Mouse (Mus musculus): ENCODE results near the gene Abcb1a.

GRCm38 (mm10) chr5:8664678-8665077 lies 4.8 kb downstream of the Abcb1a start:
- TF ChIP-seq CTCF (IDR thresholded peaks at IDR 0.05; ENCODE audit: borderline replicate concordance, insufficient read depth, low read depth, low read length) (no peak), POLR2A (IDR thresholded peaks at IDR 0.05; ENCODE audit: borderline replicate concordance, insufficient read depth, low read length) (no peak)

Data from cerebellum, adult 2 months (tissue).